Mouse (Mus musculus) adipocyte (in vitro differentiated cells): ENCODE measurements at regions not wholly inside any gene's neighbourhood (a gene's known extent, or its start where the extent isn't known, plus 50 kb on each side); places are given as distances from the start of the nearest gene placed in this dataset.
A peak's percentile ranks its signal among the peaks of the same experiment; 100 is the strongest.

Experiments
- DNase-seq: peaks from one replicate; pipeline ENCODE4 v3.0.0-alpha.2; 2016; ENCODE audit warnings: low spot score

- DNase-seq: no peak
Observed at GRCm38 (mm10) chr11:18413769-18414168, 460.1 kb upstream of the Etaa1 start.

- no peak for DNase-seq
Observed at GRCm38 (mm10) chr11:18408071-18408752, 454.5 kb upstream of the Etaa1 start.

- peak; percentile 8 for DNase-seq
Observed at GRCm38 (mm10) chr11:18399561-18399960, 445.9 kb upstream of the Etaa1 start.

- peak; percentile 37 for DNase-seq
Observed at GRCm38 (mm10) chr11:18396397-18396796, 442.7 kb upstream of the Etaa1 start.

- peak; percentile 50 for DNase-seq
Observed at GRCm38 (mm10) chr11:18395631-18396030, 442.0 kb upstream of the Etaa1 start.

- DNase-seq: no peak
Observed at GRCm38 (mm10) chr11:18372813-18373332, 419.2 kb upstream of the Etaa1 start.

GRCm38 (mm10) chr11:18371304-18371703, 417.6 kb upstream of the Etaa1 start:
- DNase-seq: no peak

- no peak for DNase-seq
Observed at GRCm38 (mm10) chr11:18370861-18371260, 417.2 kb upstream of the Etaa1 start.

- DNase-seq: no peak
Observed at GRCm38 (mm10) chr11:18354866-18355265, 401.2 kb upstream of the Etaa1 start.

- no peak for DNase-seq
Observed at GRCm38 (mm10) chr11:18354156-18354555, 400.5 kb upstream of the Etaa1 start.

- DNase-seq: no peak
Observed at GRCm38 (mm10) chr11:18347841-18348240, 394.2 kb upstream of the Etaa1 start.

- DNase-seq: no peak
Observed at GRCm38 (mm10) chr11:18313510-18314301, 360.0 kb upstream of the Etaa1 start.

- DNase-seq: peak; percentile 44
Observed at GRCm38 (mm10) chr11:18296194-18297125, 342.8 kb upstream of the Etaa1 start.

- DNase-seq: no peak
Observed at GRCm38 (mm10) chr11:18278585-18279136, 325.0 kb upstream of the Etaa1 start.

GRCm38 (mm10) chr11:18272392-18272791, 318.7 kb upstream of the Etaa1 start:
- DNase-seq: no peak

GRCm38 (mm10) chr11:18266161-18266560, 312.5 kb upstream of the Etaa1 start:
- no peak for DNase-seq

GRCm38 (mm10) chr11:18262901-18263300, 309.2 kb upstream of the Etaa1 start:
- no peak for DNase-seq

GRCm38 (mm10) chr11:18249236-18249635, 295.6 kb upstream of the Etaa1 start:
- no peak for DNase-seq

- DNase-seq: no peak
Observed at GRCm38 (mm10) chr11:18216762-18217161, 263.1 kb upstream of the Etaa1 start.

GRCm38 (mm10) chr11:18173028-18173427, 219.4 kb upstream of the Etaa1 start:
- DNase-seq: peak; percentile 1

- DNase-seq: peak; percentile 0
Observed at GRCm38 (mm10) chr11:18171207-18171776, 217.6 kb upstream of the Etaa1 start.
